Mouse (Mus musculus) MN1 (cell line): ENCODE measurements at regions not wholly inside any gene's neighbourhood (a gene's known extent, or its start where the extent isn't known, plus 50 kb on each side); places are given as distances from the start of the nearest gene placed in this dataset.

Experiments used
- DNase-seq: peaks from one replicate; pipeline ENCODE4 v3.0.0-alpha.2; 2016; ENCODE audit warnings: low spot score

GRCm38 (mm10) chr10:17003123-17003849, 719.7 kb upstream of the Cited2 start:
- peak; percentile 78 for DNase-seq

- no peak for DNase-seq
Observed at GRCm38 (mm10) chr10:17008683-17009082, 714.3 kb upstream of the Cited2 start.

GRCm38 (mm10) chr10:17010047-17010446, 713.0 kb upstream of the Cited2 start:
- DNase-seq: no peak

GRCm38 (mm10) chr10:17011876-17012275, 711.1 kb upstream of the Cited2 start:
- no peak for DNase-seq

GRCm38 (mm10) chr10:17012541-17012975, 710.5 kb upstream of the Cited2 start:
- DNase-seq: no peak

- no peak for DNase-seq
Observed at GRCm38 (mm10) chr10:17014826-17015225, 708.2 kb upstream of the Cited2 start.

- no peak for DNase-seq
Observed at GRCm38 (mm10) chr10:17016854-17017253, 706.2 kb upstream of the Cited2 start.

- peak; percentile 80 for DNase-seq
Observed at GRCm38 (mm10) chr10:17022216-17023158, 700.5 kb upstream of the Cited2 start.

GRCm38 (mm10) chr10:17023571-17024293, 699.3 kb upstream of the Cited2 start:
- DNase-seq: peak; percentile 98

- no peak for DNase-seq
Observed at GRCm38 (mm10) chr10:17024294-17024665, 698.7 kb upstream of the Cited2 start.

GRCm38 (mm10) chr10:17034892-17035775, 687.9 kb upstream of the Cited2 start:
- peak; percentile 77 for DNase-seq

- no peak for DNase-seq
Observed at GRCm38 (mm10) chr10:17038259-17039043, 684.6 kb upstream of the Cited2 start.

- no peak for DNase-seq
Observed at GRCm38 (mm10) chr10:17042090-17042489, 680.9 kb upstream of the Cited2 start.

- DNase-seq: no peak
Observed at GRCm38 (mm10) chr10:17042973-17043372, 680.0 kb upstream of the Cited2 start.

- DNase-seq: no peak
Observed at GRCm38 (mm10) chr10:17046765-17047164, 676.3 kb upstream of the Cited2 start.

- DNase-seq: no peak
Observed at GRCm38 (mm10) chr10:17072906-17073305, 650.1 kb upstream of the Cited2 start.

- DNase-seq: no peak
Observed at GRCm38 (mm10) chr10:17074013-17074401, 649.0 kb upstream of the Cited2 start.

- DNase-seq: no peak
Observed at GRCm38 (mm10) chr10:17074402-17075027, 648.5 kb upstream of the Cited2 start.

- DNase-seq: peak; percentile 16
Observed at GRCm38 (mm10) chr10:17075147-17075546, 647.9 kb upstream of the Cited2 start.

GRCm38 (mm10) chr10:17075576-17075975, 647.4 kb upstream of the Cited2 start:
- DNase-seq: peak; percentile 29
